Mouse (Mus musculus): Measurements from ENCODE around the gene Tmem106c.

- TF ChIP-seq CTCF (IDR thresholded peaks at IDR 0.05; ENCODE audit: low read depth) (no peak), EP300 (optimal IDR thresholded peaks at IDR 0.05) (no peak)
These were observed 15.3 kb upstream of the Tmem106c start for GRCm38 (mm10) chr15:97948720-97949119.
